Mouse (Mus musculus): ENCODE results near the gene Kcnq2.

DNA sequence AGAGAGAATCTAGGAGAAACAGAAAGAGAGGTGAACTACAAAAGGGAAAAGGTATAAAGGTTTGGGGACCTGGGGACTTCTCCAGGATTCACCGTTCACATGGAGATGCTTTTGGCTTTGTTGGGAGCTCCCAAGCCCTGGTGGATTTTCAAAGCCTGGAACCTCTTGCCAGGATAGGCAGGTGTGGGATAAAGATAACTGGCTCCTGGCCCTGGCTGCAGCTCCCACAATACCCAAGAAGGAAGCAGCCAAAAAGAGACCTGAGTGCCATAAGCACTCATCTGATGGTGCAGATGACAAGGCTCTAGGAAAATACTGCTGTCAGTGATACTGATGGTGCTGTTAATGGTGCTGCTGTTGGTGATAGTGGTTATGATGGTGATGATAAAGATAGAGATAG lies 82.9 kb downstream of the Kcnq2 start:
- TF ChIP-seq EP300 (IDR thresholded peaks at IDR 0.05; ENCODE audit: low read depth) = no peak
- TF ChIP-seq CTCF (IDR thresholded peaks at IDR 0.05; ENCODE audit: low read depth) = no peak

All from heart, postnatal 0 days (tissue).